Mouse (Mus musculus) urinary bladder, adult 2 months (tissue): ENCODE measurements around the gene Rnf4. TPM values are rescaled to one million over a fixed set of nuclear protein-coding genes. Genes with fewer than 3 reads are reported as not detected.

Experiments
- DNase-seq: peaks from one replicate; pipeline ENCODE4 v3.0.0; 2022; ENCODE audit warnings: low spot score
- polyA plus RNA-seq: library from polyadenylated mRNA; depleted of rRNA; stranded (reverse); fragments of >200 nt; gene quantifications from 2 replicates; pipeline ENCODE4 v1.2.3, GENCODE M21; 2012

Rnf4 gene
- polyA plus RNA-seq, 1 experiment: 121 TPM

- DNase-seq: peak; percentile 53
These were observed 824 bp downstream of the Rnf4 start for GRCm38 (mm10) chr5:34336775-34337450.

- no peak for DNase-seq
These were observed 4.2 kb downstream of the Rnf4 start for GRCm38 (mm10) chr5:34340246-34340645.

- DNase-seq: no peak
These were observed 16.1 kb downstream of the Rnf4 start for GRCm38 (mm10) chr5:34352084-34352631.

- DNase-seq: no peak
These were observed 24.2 kb downstream of the Rnf4 start for GRCm38 (mm10) chr5:34360261-34360660.

- DNase-seq: no peak
These were observed 27.0 kb downstream of the Rnf4 start for GRCm38 (mm10) chr5:34363115-34363514.

GRCm38 (mm10) chr5:34368551-34369290 is 32.6 kb downstream of the Rnf4 start:
- DNase-seq: no peak

- DNase-seq: peak; percentile 95
These were observed 33.4 kb downstream of the Rnf4 start, which contains the start of gene Fam193a for GRCm38 (mm10) chr5:34369341-34370021. Fam193a (plus strand) TSS chr5:34369933.

GRCm38 (mm10) chr5:34370022-34370823 is 34.1 kb downstream of the Rnf4 start:
- peak; percentile 48 for DNase-seq

- DNase-seq: no peak
These were observed 34.8 kb downstream of the Rnf4 start for GRCm38 (mm10) chr5:34370840-34371239.

- no peak for DNase-seq
These were observed 36.1 kb downstream of the Rnf4 start for GRCm38 (mm10) chr5:34372141-34372540.

GRCm38 (mm10) chr5:34372541-34372940 is 36.5 kb downstream of the Rnf4 start:
- DNase-seq: no peak

GRCm38 (mm10) chr5:34378787-34379186 is 42.7 kb downstream of the Rnf4 start:
- DNase-seq: no peak

GRCm38 (mm10) chr5:34381700-34382099 is 45.6 kb downstream of the Rnf4 start:
- no peak for DNase-seq

- DNase-seq: no peak
These were observed 49.5 kb downstream of the Rnf4 start for GRCm38 (mm10) chr5:34385616-34386015.

- DNase-seq: no peak
These were observed 50.7 kb downstream of the Rnf4 start for GRCm38 (mm10) chr5:34386744-34387143.

- DNase-seq: no peak
These were observed 57.2 kb downstream of the Rnf4 start for GRCm38 (mm10) chr5:34393251-34393650.

GRCm38 (mm10) chr5:34395347-34395746 is 59.3 kb downstream of the Rnf4 start:
- DNase-seq: no peak

GRCm38 (mm10) chr5:34395850-34396540 is 59.9 kb downstream of the Rnf4 start:
- no peak for DNase-seq

GRCm38 (mm10) chr5:34397866-34398265 is 61.8 kb downstream of the Rnf4 start:
- no peak for DNase-seq

GRCm38 (mm10) chr5:34398326-34398725 is 62.2 kb downstream of the Rnf4 start:
- no peak for DNase-seq
